Mouse (Mus musculus): ENCODE measurements around the gene Ccdc88c.
A peak's percentile ranks its signal among the peaks of the same experiment; 100 is the strongest.

The Ccdc88c gene

DNA sequence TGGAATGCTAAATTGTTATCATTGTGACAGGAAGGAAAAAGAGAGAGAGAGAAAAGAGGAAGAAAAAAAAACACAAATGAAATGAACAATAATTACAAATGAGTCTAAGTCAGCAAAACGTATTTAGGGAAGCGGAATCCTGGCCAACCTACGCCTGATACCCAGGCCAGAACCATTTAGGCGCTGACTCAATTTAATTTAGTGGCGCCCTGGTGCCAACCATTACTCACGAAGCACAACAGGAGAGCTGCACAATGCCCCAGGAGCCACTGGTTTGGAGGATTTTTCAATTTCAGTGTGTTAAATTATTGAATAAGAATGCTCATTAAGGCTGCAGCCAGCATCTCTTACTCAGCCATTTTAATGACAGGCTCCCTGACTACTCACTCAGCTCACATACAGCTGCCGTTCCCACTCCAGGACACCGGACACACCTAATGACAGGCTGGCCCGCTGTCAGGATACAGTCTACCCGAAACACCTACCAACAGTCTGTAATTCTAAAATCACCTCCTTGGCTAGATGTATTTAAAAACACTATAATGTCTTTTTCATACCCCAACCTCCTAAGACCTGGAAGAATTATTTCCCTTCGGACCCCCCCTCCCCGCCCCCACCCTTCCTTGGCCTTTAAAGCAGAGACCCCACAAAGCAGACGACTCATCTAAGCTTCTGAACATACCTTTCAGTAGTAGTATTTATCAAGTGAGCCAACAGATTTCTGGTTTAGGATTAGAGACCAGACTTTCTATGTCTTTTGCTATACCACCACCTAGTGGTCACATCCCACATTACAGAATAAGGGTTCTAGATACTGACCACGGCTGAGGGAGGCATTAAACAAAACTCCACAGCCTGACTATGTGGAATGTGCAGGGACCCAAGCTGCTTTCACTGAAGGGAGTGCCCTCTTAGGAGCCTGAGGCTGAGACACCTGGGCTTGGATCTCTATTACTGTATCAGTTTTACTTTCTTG is 102.9 kb downstream of the Ccdc88c start:
- peak in 1 of 2 experiments; percentile 69 for DNase-seq

DNA sequence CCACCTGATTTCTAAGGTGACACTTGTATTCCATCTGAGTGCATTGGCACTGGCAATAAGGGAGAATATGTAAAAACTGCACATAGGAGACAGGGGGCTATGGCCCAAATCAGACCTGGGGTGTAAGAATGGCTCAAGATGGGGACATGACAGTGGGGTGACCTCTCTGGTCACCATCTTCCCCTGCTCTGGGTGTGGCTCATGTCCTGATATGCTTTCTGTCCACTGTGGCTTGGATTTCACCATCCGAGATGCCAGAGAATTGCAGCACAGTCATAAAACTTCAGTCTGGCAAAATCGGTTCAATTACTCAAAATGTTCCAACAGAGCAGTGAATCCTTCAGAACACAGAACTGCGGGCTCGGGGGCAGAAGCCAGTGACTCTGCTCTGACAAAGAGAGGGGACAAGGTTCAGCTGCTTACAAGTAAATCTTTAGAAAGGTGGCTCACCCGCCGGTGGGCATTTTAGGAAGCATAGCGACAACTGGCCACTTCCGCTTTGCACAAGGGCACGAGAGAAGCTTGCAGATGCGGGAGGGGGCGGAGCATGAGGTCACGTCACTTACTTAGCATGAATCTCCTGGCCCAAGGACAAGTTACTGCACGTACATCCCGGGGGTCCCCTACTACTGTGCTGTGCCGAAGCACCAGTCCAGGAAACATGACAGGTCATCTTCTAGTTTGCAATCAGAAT is 104.1 kb downstream of the Ccdc88c start:
- no peak for DNase-seq

DNA sequence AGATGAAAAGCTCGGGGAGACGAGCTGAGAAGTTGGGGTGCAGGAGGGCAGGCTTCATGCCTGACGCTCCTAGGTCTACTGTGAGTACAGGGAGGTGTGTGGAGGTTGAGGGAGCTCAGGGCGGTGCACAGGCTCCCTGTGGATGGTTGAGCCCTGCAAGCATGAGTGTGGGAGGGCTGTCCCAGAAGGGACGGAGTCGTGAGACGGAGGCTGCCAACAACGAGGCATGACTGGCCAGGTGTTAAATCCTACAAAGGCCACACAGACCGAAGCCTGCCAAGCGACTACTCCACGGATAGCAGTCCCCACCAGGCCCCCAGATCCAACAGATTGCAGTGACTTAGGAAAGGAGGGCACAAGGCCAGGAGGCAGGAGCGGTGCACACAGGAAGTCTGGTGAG is 118.1 kb downstream of the Ccdc88c start:
- DNase-seq = no peak

DNA sequence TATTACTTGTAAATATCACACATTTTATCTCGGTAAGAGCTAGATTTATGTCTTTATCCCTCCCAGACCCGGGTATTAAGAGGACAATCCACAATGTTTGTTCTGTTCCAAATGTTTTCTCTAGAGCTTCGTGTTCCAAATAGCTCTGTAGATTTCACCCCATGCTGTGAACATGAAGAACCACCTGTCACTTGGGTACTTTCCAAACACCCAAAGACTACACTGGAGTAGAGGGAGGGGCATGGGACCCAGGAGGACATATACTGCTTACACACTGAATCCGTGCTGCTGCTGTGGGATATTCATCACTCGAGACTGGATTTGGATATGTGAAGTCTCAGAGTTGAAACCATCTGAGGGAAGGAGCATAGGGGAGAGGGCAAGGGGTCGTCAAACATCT is 119.1 kb downstream of the Ccdc88c start:
- DNase-seq = no peak

DNA sequence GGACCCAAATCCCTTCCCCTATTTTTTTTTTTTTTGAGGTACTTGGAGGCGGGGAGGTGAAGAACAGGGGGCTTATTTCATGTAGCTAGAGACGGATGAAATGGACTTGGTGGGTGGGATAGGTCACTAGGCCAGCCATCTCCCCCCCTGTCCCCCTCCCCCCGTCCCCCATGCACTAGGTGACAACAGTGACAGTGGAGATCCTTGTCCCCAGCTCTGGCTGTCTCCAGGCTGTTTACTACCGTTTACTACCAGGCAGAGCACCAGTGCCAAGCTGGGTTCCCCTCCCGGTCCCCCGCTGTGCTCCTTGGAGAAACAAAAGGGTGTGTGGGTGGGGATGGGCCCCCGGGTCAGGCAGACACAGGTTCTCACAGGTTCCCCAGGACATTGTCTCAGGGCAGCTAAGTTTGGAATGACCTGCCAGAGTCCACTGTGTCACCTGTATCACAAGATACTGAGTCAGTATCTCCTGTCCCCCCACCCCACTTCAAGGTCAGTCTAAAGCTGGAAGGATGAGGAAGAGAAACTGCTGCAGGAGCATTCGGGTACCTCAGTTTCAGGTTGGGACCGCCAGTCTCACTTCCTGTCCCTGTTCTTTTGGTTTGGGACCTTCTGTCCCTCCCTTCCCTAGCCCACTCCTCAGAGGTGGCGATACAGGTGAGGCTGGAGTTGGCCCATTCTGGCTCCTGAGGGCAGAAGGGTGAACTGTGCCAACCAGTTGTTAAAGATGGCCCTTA is 120.4 kb downstream of the Ccdc88c start:
- DNase-seq = no peak

DNA sequence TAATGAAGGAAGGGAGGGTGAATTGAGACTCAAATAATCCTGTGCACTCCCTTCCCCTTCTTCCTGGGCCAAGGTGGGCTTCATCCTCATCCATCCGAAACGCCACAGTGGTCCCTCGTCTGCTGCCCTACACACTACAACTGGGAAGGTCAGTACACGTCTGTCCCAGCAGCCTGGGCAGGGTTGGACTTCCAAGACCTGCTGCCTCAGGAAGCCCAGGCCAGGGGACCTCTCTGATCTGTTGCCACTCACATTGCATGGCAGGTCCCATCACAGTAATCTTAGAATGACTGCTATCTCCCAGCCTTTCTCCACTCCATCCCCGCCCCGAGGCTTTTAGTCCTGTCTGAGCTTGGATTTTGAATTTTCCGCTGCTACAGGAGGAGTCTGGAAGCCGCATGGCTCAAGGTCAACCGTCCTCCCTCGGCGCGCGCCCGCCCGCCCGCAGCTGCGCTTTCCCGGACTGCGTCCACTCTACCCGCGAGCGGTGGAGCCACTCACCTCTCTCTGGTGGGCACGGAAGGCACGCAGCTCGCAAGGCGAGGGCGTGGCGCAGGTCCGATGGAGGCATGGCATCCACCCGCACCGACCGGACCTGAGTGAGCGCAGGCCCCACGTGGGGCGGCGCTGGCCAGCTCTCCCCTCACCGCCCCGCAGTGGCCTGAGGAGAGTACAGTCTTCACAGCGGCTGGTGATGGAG is 121.1 kb downstream of the Ccdc88c start, which contains the start of gene Gpr68:
Gene Gpr68 (minus strand): TSS at position 601 of the 700 bp plus-strand sequence.
- DNase-seq = peak; percentile 24 to 43

DNA sequence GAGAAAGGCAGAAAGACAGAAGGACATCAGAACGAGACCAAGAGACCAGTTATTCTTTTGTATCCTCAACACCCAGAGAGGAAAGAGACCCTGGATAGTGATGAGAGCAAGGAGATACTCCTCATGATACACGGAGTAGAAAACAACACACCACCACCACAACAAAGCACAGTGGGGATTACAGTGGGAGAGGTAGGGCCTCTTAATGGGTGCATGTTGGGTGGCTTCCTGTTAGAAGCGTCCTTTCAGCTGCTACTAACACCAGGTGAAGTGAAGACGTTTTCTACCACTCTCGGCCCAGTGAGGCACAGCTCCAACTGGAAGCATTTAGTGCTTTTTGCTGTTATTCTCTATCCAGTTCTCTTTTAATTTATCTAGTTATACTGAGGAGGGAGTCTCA is 122.0 kb downstream of the Ccdc88c start:
- DNase-seq = no peak

DNA sequence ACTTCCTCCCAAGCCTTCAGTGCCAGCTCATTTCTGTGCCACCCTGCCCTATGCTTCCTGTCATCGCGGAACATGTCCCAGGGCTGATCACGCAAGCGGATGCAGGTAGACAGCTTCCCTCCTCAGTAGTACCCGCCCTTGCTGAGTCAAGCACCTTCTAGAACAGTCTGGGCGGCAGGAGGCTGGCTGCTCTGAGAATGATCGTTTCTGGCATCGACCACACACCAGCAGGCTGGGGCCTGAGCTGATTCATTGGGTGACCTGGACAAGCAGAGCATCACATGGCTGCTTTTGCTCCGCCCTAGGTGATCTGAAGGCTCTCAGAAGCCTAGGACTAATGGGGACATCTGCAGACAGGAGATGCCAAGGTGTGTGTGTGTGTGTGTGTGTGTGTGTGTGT is 125.1 kb downstream of the Ccdc88c start:
- DNase-seq = no peak

DNA sequence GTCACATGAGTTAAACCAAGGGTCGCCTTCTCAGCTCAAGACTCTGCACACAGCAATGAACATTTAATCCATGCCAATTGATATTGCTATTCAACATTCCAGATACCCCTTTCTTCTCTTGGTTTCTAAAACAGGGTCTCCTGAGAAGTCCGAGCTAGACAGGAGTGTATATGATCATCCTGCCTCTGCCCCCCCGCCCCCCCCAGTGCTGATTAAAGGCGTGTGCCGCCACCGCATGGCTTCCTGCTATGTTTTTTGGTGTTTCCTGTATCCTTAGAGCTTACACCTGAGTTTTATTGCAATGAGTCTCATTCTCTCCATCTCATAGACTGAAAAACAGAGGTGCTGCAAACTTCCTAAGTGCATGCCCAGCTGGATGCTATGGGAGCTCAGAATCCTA is 127.5 kb downstream of the Ccdc88c start:
- no peak for DNase-seq

DNA sequence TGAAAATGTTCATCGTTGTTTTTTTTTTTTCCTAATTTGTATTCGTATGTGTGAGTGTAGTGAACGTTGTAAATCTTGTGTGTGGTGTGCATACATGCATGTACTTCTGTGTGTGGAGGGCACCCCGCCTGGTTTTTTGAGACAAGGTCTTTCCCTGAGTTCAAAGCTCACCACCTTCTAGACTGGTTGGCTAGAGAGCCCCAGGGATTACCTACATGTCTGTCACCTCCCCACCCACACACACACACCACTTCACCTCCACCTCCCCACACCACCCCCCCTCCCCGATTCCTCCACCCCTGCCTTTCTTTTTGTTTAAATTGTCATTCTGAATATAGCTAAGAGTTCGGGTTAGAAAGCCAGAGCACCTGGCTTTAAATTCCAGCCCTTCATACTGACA is 128.0 kb downstream of the Ccdc88c start:
- no peak for DNase-seq

DNA sequence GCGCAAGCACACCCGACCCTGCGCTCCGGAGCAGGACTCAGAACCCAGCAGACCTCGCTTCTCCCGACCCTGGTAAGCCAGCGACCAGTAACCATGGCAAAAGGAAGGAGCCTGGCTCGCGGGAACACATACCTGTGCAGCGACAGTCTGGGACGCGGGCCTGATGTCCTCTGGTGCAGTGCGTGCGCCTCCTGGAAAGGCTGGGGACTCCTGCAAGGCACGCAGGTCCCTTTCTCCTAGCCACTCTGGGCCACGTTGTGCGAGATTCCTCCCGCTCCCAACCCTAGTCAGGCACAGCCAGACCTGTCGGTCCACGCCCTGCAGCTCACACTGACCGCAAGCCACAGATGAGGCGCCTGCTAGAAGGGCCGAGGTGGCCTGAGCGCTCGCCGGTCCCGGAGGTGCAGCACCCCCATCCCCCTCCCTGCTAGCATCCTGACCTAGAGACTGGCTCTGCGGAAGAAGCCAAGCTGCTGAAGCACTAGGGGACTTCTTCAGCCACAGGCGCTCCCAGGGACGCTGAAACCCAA is 129.7 kb downstream of the Ccdc88c start:
- DNase-seq = no peak

DNA sequence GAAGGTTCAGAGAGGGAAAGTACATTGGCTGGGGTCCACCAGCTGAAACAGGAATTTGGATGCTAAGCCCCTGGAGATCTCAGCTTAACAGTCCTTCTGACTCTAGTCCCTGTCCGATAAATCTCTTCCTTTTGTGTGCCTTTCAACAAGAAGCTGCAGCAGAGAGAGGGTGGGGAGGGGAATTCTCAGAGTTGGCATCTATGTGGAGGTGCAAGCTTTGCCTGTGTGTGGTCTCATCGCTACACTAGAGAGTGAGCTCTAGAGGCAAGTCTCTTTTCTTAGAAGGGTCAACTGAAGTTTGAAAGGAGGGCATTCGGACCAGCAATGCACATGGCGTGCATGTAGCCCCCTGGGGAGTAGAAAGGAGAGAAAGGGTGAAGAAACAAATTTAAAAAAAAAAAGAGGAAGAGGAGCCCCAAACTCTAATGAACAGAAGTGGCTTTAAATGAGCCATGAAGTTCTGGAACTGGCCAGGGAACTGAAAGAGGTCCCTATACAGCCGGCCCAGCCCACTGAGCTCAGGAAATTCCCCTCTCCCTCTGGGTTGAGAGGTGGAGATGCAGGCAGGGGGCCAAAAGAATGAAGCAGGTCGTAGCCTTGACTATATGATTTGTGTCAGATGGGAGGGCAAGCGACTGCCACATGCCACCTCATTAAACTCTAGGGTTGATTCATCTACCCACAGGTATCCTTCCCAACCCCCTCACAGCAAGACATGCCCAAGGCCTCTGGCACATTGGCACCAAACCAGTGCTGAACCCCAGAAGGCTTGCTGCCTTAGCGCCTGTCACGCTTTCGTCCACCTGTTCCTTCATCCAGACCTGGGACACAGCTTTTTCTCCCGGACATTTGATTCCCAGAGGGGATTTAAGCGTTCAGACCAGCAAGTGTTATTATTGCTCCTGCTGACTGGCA is 130.9 kb downstream of the Ccdc88c start:
- no peak for DNase-seq

DNA sequence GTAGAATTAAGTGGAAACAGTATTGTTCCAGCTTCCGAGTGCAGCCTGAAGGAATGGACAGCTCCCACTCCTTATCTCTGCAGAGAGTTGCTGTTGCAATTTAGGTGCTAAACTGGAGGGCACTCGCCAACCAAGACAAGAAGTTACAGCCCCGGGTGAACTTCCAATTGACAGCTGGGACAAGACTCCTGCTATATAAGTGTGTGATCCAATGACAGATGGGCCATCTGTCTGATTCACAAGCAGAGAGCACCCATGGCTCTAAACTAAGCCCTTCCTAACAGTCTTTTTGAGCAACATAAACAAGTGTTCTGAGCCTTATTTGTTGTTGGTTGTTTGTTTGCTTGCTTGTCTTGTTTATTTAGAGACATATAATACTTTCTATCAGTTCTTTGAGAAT is 132.2 kb downstream of the Ccdc88c start:
- DNase-seq = no peak

DNA sequence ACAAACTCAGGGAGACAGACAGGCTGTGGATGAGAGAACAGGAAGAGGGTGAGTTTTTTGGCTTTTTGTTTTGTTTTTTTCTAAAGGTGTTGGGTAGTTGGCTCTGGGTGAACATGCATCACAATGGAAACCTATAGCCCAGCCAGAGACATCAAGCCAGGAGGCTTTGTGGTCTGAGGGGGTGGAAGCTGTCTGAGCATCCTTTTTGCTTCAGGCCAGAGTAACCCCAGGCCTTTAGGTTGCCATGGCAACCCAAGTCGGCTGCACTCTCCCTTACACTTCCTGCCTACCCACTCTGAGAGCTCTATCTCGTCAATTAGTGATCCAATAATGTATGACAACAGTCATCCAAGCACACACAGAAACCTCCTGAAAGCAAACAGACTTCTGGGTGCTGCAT is 133.4 kb downstream of the Ccdc88c start:
- DNase-seq = no peak

DNA sequence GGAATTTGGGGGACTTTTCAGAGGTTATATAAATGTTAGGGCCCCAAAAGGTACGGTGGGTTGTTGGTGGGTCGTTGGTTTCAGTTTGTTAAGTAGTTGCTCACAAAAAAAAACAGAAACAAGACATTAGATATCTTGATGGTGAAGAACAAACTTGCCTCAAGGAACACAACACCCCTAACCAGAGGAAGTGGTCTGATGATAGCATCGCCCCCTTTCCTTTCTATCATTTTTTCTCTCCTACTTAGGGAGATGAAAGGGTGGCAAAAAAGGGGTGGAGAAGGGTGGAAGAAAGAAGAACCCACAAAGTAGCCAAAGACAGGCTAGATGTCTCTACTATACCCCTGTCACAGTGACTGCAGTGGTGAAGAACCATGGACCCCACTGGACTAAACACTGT is 138.3 kb downstream of the Ccdc88c start:
- no peak for DNase-seq

DNA sequence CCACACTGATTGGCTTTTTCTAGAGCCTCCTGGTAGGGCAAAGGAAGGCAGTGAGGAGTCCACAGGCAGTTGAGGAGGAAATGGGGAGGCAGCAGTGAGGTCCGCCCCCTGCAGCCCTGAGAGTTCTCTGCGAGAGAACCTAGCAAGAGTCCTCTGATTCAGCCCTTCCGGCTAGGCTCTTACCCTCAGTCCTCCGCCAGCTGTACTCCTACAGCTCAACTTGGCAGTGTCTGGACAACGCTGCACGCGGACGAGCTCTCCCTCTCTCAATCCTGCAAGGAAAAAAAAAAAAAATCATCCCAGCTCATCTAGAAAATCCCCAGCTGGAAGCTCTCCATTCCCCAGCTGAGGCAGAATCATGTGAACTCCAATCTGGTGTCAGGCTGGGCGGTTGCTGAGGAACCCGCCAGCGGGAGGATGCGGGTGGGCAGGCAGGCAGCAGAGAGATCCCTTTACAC is 141.0 kb downstream of the Ccdc88c start:
- peak; percentile 39 to 74 for DNase-seq

DNA sequence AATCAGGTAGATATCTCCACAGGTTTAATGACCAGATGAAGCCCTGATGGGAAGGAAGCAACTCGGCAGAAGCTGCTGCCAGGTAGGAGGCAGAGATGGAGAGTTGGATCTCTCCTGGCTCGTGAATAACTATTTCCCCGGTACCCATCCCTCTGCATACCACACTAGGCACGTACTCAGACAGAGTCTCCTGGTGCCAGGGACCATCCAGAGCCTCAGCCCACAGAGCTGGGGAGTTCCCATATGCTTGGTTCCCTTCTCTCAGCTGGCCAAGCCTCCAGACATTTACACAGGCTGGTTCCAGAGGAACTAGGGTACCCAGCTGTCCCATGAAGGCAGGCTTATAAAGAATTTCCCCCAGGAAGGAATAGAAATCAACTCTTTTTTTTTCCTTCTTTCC is 142.0 kb downstream of the Ccdc88c start:
- DNase-seq = no peak

DNA sequence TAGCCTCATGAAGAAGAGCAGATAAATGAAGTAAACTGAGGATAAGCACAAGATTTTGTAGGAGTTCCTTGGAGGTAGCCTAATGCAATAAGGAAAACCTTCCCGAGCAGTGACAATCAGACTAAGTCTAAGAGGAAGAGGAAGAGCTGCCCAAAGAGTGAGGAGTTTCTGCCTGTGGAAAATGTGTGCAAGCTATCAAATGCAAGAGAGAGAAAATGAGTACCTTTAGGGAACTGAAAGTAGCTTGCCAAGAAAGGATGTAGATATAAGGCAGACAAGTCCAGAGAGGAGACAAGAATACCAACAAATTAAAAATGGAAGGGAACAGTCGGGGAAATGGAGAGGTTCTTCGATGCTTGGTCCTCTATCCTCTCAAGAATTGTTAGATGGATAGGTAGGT is 143.3 kb downstream of the Ccdc88c start:
- DNase-seq = no peak

DNA sequence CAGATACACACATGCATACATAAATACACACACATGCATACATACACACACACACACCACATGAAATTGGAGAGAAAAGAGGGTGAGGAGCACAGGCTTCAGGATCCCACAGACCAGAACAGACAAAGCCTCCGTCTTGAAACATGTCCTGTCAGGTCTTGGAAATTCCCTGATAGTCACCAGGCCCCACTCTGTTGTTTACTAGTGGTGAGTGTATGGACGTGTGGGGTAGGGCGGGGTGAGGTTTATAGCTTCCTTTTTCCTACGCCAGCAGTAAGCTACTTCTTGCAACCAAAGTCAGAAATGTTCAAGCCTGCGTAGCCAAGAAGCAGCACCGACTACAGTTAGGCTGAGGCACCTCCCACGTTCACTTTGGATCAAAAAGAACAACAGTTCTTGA is 145.7 kb downstream of the Ccdc88c start:
- DNase-seq = peak in 1 of 2 experiments; percentile 12

DNA sequence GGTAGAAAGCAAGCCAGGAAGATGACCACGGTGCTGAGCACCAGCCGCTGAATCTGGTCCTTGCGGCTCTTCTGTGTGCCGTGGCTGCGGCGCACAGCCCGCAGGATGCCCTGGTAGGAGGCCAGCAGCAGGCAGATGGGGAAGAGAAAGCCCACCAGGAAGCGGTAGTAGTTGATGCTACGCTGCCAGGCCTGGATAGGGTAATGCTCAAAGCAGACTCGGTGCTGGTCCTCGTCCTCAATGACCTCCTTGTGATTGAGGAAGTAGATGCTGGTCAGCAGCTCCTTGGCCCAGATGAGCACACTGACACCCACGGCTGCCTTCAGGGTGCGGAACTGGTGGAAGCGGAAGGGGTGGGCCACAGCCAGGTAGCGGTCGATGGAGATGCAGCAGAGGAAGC is 150.3 kb downstream of the Ccdc88c start:
- DNase-seq = peak in 1 of 2 experiments; percentile 14

DNA sequence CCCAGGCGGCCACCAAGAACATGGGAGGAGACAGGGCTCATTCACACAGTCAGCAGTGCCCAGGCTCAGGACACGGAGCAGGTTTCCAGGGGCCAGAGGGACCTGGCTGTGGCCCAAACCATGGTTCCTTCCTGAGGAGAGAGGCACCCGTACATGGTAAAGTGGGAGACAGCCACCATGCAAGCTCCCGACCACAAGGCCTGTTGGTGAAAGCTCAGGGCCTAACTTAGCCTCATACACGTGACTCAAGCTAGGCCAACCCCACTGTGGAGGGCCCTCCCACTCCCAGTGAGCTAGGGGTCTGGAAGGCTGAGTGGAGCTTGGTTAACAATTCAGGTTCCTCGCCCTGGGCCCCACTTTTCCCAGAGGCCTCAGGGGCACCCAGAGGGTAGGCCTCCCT is 150.9 kb downstream of the Ccdc88c start:
- no peak for DNase-seq

Measured in lung, postnatal 4 days (tissue).